Mouse (Mus musculus): ENCODE results near the gene Gm20388.

DNA sequence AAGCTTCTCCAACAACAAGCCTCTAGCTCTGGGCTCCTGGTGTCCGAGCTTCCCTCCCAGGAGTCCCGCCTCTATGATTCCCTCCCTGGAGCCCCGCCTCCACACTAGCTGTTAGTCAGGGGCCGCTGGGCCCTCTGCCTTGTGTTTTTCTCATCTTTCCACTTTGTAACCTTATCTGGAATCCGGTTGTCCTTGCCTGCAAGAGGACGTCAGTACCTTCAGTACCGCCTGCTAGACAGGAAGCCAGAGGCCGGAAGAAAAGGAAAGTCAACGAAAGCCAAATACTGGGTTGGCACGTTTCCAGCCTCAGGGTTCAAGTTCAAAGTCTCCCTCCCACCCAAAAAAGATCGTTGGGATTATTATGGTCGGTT is 841.4 kb downstream of the Gm20388 start:
- TF ChIP-seq GATA1 (IDR thresholded peaks at IDR 0.05; ENCODE audit: borderline replicate concordance, low read length) (no peak), CTCF (IDR thresholded peaks at IDR 0.05; ENCODE audit: low read depth, low read length) (no peak), TAL1 (conservative IDR thresholded peaks at IDR 0.05; ENCODE audit: low read depth, low read length) (no peak)

All from G1E (cell line).